Mouse (Mus musculus): ENCODE data around the gene Saysd1.
A peak's percentile ranks its signal among the peaks of the same experiment; 100 is the strongest.

Saysd1 gene

DNA sequence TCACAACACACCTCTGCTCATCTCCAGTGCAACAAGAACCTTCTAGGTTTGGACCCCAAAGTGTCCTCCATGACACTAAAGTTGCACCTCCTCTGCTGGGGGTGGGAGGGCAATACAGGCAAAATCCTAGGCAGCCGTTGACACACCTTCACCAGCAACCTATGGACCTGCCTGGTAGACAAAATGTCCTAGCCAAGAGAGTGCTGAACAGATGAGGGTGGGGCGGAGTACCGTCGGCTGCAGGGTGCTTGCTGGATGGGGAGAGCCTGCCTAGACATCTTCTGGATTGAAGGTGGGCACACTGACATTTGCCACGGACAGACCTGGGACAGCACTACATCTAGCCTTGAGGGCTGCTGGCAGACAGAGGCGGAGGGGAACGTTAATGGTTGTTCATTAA is 26.1 kb upstream of the Saysd1 start:
- DNase-seq (ENCODE audit: low read depth in 2 of 2, low spot score in 2 of 2) = no peak

DNA sequence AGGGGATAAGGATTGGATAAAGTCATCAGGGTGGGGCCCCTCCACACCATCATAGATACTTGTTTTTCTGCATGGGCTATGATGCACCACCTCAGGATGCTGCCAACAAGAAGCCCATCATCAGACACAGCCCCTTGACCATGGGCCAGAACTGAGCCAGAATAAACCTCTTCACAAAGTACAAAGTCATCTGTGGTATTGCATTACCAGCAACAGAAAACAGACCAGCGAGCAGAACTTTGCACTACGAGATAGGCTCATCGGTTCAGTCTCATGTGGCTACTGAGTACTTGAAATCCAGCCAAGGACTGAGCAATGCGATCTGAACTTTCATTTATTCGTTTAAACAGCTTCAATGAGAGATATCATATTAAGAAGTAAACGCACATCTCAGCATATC is 24.4 kb upstream of the Saysd1 start:
- DNase-seq (ENCODE audit: low read depth in 2 of 2, low spot score in 2 of 2) = no peak

DNA sequence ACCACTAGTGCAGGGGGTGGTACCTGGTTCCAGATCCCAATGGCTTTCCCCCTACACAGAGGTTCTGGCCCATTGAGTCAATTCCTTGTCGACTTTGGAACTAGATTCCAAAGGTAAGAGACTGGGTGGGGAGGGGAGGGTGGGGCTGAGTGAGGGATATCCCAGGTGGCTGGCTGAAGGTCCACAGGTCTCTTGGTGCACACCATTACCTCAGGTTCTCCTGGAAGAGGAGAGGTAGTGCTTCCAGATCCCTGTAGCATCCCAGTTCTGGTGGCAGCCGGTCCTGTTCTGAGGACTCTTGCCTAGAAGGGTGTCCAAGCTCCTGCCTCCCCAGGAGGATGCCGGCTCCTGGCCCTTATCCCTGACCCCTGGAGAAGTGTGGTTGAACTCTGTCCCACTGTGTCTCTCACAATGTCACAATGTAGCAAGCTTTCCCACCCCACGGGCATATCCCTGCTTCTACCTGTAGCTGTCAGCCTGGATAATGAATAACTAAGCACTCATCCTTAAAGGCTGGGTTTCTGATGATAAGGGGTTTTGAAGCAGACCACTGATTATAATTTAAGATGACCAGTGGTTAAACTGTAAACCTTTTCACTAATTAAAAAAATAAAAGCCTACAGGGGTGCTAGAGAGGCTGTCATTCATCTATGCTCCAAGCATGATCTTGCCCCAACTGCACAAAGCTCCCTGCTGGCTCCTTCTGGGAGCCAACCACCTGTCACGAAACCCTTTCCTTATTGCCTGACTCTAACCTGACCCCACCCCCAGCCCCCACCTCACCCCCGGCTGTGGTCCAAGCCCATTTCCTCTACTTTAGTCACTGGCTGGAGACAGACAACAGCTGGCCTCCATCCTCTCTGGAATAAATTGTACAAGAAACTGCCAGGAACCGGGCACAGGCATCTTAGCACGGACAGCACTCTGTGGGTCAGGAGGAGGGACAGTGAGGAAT is 20.7 kb upstream of the Saysd1 start:
- DNase-seq (ENCODE audit: low read depth in 2 of 2, low spot score in 2 of 2) = no peak

DNA sequence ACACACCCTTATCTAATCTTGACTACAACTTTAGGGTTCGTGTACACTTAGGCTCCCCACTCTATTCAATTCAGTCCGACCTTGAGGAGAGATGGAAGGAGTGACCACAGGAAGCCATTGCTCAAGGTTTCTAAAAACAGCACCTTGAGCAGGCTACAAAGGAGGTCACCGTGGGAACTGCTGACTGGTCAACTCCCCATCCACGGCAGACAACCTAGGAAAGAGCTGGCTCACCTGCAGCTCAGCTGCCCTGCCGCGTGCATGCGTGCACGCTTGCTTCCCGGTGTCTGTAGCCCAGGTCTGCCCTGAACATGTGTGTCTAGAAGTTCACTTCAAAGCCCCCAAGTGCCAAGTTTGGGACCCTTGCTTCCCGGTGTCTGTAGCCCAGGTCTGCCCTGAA is 19.3 kb upstream of the Saysd1 start:
- no peak for DNase-seq (ENCODE audit: low read depth in 2 of 2, low spot score in 2 of 2)

DNA sequence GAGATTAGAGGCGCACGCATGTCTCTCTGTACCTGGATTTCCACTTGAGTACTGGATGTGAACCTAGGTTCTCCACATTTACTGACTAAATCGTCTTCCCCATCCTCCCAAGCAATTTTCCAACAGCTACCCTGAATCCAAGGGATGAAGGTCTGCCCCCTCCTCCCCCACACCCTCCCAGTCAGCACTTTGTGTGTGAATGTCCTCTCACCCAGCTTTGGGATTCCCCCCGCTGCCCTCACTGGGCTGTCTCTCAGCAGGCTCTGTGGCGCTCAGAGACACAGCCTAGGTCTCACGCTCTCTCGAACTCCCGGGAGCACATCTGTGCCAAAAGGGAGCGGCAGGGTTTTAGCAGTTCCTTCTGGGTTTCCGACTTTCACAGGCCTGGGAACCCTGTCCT is 17.4 kb upstream of the Saysd1 start:
- DNase-seq (ENCODE audit: low read depth in 2 of 2, low spot score in 2 of 2) = no peak

DNA sequence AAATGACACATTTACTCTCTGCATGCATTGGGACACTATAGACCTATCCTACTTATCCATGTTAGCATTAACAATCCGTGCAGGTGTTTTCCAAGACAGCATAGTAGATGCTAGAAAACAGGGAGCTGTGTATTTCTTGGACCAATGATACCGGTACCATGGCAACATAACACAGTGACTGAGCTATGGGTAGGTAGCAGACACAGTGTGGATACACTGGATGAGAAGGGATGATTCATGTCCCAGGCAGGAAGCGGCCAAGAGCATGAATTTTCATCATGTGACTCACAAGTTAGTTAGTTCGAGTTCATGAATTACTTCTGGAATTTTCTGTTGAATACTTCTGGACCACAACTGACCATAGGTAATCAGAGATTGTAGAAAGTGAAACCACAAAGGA is 16.6 kb upstream of the Saysd1 start:
- no peak for DNase-seq (ENCODE audit: low read depth in 2 of 2, low spot score in 2 of 2)

DNA sequence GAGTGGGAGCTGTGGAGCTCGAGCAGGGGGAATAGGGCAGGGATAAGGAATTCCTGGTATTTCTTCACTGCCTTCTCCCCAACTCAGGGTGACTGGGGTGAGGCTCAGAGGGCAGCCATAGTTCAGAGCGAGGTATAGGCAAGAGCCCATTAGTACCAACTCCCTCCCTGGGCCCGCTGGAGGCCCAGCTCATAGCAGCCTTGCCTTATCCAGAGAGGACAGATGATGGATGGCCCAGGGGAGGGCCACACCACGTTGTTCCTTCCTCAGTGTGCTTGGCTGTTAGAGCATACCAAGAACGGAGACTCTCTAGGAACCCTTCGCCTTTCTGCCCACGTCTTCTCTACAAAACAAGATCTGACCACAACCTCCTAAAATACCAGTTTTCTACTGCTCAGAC is 15.9 kb upstream of the Saysd1 start:
- DNase-seq (ENCODE audit: low read depth in 2 of 2, low spot score in 2 of 2) = no peak

DNA sequence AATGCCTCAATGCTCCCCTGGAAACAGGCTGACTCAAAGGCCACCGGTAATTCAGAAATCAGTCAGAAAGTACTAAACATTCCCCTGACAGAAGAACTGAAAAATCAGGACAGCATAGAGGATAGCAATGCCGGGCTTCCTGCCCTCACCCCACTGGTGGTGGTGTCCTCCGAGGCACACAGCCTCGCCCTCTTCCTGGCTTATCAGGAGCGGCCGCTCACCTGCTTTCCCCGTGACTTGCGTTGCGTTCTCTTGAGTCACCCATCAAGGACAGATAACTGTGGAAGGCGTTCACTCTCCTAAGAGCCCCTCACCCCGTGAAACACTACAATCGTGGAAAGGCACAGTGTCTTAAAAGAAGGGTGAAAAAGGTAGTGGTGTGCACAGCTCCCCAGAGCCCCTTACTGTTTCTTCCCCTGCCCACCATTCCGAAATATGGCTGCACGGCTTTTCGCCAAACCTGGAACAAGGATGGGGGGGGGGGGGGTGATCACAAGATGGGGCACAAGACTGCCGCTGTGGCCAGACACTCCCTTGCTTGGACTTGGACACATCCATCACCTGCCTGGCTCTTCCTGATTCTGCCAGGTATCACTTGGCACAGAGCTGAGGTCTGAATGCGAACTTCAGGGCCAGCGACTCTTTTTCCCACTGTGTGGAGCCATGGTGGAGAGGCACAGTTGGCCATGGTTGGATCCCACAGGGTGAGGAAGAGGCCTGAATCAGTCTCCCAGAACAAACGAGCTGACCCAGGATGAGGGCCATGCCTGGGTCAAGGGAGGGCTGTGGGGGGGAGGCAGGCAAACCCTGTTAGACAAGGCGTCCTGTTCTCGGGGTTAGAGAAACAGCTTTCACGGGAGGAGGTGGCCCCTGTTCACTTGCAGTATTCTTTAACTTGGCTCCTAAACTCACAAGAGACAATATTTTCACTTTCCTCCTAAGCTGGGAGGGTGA is 11.1 kb upstream of the Saysd1 start:
- DNase-seq (ENCODE audit: low read depth in 2 of 2, low spot score in 2 of 2) = no peak

DNA sequence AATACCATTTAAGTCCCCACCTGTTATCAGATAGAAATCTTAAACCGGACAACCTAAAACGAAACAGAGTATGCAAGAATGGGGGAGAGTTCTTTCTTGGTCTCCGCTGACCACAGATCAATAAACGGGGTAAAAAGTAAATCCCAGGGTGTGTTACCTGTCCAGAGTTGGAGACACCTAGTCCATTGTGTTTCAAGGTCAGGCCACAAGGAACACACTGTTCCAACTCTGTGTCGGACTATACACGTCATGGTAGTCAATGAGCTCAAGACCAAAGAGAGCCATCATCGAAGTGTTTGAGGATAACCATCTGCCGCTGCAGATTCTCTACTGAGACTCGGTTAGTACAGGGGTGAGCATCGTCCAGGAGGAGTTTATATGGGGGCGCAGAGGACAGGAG is 10.2 kb upstream of the Saysd1 start:
- DNase-seq (ENCODE audit: low read depth in 2 of 2, low spot score in 2 of 2) = no peak

DNA sequence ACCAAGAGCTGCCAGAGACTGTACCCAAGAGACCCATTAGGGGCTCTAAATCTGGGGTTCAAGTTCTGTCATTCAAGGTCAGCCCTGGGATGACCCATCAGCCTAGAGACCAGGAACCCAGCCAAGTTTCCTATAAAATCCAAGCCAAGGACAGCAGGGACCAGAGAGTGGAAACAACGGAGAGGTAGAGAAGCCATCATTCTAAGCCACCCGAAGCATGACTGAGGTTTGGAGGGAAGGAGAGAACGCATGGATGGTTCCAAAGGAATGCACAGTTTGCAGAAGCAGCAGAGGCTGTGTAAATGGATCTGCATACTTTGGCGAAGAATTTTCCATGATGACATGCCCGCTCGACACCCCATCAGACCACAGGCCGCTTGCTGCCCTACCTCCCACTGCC is 9.5 kb upstream of the Saysd1 start:
- DNase-seq (ENCODE audit: low read depth in 2 of 2, low spot score in 2 of 2) = no peak

DNA sequence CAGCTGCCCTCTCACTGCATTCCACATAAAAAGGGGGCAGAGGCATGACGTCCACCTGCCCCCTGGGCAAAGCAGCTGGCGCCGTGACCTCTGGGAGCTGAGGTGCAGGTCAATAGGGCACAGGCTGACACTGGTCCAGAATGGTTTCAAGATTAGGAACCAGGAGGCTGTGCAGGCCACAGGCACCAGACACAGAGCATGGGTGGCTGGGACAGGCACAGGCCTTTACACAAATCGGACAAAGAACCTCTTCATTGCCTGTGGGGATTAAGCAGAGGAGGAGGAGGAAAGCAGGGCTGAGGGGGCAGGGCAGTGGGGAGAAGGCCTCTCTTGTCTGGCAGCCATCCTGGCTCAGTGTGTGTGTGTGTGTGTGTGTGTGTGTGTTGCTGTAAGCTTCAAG is 5.8 kb upstream of the Saysd1 start:
- DNase-seq (ENCODE audit: low read depth in 2 of 2, low spot score in 2 of 2) = no peak

DNA sequence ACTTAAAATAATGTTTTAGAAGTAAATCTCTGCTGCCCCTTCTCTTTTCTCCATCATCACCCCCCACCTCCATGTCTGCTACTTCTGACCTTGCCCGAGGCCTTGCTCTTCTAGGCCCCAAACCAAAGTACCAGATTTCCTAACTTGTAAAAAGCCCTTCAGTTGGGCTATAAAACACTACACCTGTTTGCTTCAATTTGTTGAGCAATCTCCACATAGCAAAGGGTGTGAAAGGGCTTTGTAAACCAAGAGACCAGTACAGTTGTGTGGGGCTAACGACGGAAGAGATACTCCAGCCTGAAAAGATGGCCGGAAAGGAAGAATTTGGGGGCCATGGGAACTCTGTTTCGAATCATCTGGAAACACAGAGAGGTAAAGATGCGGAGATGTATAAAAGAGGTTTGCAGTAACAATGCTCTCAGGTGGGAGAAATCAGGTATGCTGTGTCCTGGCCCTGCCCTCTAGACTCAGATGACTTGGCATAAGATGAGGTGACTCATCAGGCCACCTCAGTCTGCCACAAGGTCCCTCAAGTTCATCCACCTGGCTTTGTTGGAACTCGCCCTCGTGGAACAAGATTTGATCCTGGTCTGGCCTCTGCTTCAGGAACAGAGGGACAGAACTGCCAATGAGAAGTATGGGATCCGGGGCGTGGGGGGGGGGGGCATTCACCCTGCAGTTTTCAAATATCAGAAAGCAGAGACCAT is 3.2 kb downstream of the Saysd1 start:
- no peak for DNase-seq (ENCODE audit: low read depth in 2 of 2, low spot score in 2 of 2)

DNA sequence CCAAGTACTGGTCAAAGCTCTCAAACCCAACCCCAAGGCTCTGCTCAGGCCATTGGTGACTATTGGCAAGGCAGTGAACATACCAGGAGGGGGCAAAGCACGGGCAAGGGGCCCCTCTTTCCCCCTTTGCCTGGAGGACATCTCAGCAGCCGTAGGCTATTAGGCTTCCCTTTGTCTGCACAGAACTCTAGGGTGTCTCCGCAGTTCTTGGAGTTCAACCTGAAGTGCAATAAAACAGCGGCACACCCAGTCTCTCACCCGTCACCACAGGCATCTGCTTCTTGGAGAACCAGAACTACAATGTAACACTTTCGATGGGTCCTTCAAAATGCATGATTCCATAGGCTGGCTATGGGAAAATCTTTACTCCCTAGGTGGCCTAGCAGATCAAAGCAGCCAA is 10.2 kb downstream of the Saysd1 start:
- no peak for DNase-seq (ENCODE audit: low read depth in 2 of 2, low spot score in 2 of 2)

DNA sequence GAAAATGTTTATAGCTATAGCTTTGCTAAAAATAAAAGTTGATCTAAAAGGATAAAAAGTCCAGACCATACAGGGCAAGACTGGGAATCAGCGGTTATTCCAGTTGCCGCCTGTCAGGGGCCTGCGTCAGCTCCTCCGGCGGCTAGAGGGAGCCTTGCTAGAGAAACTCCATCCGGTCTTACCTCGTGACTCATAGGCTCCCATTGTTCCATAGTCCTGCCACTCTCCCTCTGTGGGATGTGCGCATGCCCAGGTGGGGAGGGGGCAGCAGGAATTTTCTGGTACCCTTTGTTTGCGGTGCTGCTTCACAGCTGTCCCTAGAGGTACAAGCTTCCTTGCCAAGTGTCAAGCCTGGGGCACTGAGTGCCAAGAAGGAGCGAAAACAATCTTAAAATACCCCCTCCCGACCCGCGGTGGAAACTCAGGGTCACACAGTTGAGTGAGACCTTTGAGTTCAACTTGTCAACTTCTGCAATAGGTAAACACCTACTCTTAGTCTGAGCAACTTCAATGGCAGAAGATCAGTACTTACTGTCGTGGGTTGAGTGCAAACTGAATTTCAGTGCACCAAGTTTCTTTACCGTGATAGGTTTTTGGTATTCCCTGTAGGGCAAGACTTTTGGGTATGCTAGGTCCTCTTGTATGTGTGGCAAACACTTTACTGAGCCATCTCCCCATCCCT is 10.8 kb downstream of the Saysd1 start:
- no peak for DNase-seq (ENCODE audit: low read depth in 2 of 2, low spot score in 2 of 2)

DNA sequence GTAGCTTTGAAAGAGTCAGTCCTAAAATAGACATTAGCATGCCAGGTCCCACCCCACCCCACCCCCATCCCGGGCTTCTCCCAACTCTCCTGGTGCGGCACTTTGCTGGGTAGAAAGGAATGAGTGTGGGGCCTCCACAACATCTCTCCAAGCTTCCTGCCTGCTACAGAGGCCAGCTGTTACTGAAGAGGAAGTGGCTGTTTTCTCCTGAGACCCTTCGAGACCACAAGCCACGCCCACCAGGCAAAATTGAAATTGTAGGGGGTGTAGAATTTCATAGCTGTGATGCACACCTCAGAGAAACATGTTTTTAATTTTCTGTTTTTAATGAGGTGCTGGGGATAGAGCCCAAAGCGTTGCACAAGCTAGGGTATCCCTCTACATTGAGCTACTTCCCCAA is 17.5 kb downstream of the Saysd1 start:
- no peak for DNase-seq (ENCODE audit: low read depth in 2 of 2, low spot score in 2 of 2)

DNA sequence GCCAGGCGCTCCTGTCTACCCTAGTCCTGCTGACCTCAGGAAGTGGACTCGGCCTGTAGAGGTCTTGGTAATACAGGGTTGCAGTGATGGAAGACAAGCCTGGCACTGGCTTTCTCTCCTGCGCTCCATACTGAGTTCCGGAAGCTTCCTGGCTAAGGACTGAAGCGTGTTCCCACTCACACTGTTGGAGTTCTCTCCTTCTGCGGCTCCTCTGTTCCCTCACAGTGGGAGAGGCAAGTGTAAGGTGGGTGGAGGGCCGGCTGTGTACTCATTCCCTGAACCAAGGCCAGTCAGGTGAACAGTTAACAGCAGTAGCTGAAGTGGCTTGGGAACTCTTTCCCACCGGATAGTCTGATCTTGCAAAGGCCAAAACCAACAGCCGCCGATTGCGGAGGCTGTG is 18.3 kb downstream of the Saysd1 start:
- DNase-seq (ENCODE audit: low read depth in 2 of 2, low spot score in 2 of 2) = no peak

DNA sequence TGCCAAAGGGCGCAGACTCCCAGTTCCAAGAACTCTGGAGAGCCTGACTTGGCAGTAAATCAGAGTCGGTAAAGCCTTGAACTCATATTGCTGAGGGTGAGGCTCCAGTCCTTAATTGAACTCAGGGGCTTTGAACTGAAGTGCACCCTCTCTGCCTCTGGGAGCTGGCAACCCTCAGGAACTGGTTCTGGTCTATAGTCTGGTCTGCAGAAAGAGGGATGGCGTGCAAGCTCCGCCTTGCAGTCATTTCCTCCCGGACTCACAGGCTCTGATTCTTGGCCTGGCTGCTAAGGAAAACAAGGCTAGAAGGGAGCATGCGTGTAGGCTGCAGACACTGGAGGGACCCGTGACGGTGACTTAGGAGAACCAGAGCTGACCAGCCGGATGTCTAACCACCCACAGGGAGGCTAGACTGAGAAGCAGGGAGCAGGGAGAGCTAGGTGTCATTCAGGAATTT is 22.2 kb downstream of the Saysd1 start:
- no peak for DNase-seq (ENCODE audit: low read depth in 2 of 2, low spot score in 2 of 2)

DNA sequence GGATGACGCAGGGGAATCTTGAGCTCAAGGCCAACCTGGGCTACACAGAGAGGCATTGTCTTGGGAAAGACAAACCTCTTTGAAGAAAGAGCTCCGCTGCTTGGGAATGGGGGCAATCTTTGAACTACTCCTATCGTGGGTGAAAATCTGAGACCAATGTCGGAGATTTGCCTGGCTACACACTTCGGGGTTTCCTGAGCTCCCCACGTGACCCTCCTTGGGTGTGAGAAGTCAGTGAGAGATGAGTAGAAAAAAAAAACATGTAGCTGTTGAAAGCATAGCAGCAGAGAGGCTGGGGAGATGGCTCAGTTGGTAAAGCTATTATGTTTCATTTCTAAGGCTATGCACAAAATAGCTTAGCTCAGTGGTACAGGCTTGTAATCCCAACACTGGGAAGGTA is 23.4 kb downstream of the Saysd1 start:
- DNase-seq (ENCODE audit: low read depth in 2 of 2, low spot score in 2 of 2) = no peak

DNA sequence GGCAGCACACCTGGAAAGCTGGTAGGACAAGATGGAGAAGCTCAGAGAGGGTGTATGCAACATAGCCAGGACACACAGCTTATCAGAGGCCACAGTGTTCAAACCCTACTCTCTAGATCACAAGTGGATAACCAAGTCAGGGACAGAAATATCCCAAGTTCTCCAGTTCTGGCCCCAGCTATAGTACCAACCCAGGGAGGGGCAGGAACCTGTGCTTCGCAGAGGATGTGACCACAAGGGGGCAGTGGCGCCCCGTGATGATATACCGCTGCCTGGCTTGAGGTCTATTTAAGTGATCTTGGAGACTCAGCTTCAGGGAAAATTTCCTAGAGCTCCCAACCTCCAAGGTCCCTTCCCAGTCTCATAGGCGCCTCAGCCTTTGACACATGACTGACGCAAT is 24.4 kb downstream of the Saysd1 start:
- DNase-seq (ENCODE audit: low read depth in 2 of 2, low spot score in 2 of 2) = peak; percentile 55 to 72

DNA sequence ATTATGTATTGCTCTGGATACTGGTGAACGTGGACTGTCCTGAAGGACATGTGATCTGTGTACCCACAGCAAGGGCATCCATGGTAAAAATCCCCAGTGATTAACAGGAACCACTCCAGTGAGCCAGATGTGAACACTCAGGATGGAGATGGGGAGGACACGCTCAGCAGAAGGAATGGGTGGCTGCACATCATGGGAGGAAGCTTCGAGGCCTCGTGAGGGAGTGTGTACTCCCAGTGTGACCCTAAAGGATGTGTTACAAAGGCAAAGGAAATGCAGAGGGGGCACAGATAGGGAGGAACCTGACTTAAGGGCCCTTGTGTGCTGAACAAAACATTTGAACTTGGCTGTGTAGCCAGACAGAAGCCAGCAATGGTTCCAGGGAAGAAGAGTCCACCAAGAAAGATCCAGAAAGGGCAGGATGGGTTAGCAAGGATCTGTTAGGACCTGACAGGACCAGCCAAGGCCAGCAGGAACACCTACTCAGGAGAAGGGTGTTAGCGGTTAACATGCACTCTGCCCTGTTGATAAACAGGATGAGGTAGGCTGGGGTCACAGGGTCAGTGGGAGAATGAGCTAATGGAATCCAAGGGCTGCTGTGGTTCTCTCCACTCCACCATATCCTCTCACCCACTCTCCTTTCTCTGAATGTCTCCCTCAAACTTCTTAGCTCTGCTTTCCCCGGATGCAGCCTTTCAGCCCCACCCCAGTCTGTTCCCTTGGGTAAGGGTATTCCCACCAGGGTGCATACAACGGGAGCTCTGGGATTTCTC is 25.0 kb downstream of the Saysd1 start:
- no peak for DNase-seq (ENCODE audit: low read depth in 2 of 2, low spot score in 2 of 2)
